Mouse (Mus musculus): ENCODE data around the gene Top3a. TPM values are rescaled to one million over a fixed set of nuclear protein-coding genes. Genes with fewer than 3 reads are reported as not detected.

The Top3a gene
- polyA plus RNA-seq, 1 experiment from 2014 or later: 3.2 TPM

DNA sequence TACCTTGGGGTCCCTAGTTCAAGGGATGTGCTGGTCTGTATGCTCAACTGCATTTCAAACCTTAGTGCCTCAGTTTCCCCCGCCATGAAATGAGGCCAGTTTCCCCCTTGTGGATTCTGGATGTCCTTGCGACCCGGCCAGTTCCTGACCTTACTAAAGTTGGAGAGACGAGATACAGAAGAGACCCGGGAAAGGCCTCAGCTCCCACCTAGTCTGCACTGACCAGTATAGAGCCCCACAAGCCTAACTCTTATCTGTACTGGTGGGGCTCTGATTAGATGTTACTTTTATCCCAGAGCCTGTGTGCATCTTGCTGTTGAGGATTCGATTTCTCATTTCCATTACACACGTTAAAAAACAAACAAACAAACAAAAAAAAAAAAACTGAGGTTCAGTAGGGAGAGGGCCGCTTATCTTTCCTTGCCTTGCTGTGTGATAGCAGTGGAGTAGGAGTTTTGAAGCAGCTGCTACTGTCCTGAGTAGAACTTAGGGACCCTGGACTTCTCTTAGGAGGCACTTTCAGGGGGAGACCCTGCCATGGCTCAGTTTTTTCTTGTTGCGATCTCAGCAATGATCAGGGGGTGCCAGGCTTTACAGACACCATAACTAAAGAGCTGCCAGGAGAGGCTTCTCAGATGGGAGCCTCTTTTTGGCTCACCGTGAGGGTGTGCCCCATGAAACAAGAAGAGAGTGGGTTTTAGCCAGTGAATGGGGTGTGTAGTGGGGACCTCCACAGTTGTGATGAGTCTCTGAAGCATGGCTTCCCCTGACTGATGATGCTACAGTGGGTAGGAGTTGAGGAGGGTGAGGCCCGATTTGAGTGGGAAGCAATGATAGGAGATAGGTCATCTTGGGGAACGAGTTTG is 76.6 kb downstream of the Top3a start:
- H3K4me1 ChIP-seq (ENCODE audit: insufficient read depth): peaks cover 22% of the 10 kb centered on the region
- no peaks in the 10 kb centered on the region for H3K27me3 ChIP-seq (ENCODE audit: insufficient read depth, low read length)
- H3K36me3 ChIP-seq (replicated peaks; ENCODE audit: insufficient read depth, low read length): no peaks in the 10 kb centered on the region
- peak overlapping the region; percentile 76 for H3K4me2 ChIP-seq (ENCODE audit: low read depth, low read length)
- DNase-seq (peak; percentile 13), ATAC-seq (no peak)
- H3K9me3 ChIP-seq (ENCODE audit: low read length): no peaks in the 10 kb centered on the region
- peak overlapping the region; percentile 86 for H3K4me3 ChIP-seq (ENCODE audit: low read depth, low read length)
- H3K27ac ChIP-seq (ENCODE audit: low read depth): peak overlapping the region; percentile 67
- 28% methylated on average over 12 of the region's 12 CpGs for WGBS (ENCODE audit: insufficient replicate concordance)
- TF ChIP-seq EP300 (IDR thresholded peaks at IDR 0.05; ENCODE audit: low read depth) (no peak), CTCF (IDR thresholded peaks at IDR 0.05; ENCODE audit: low read depth) (no peak)
- peak overlapping the region; percentile 84 for H3K9ac ChIP-seq (replicated peaks)

- WGBS (ENCODE audit: insufficient replicate concordance): under 1% methylated on average over 46 of the region's 73 CpGs
- ATAC-seq (peak; percentile 94), DNase-seq (peak; percentile 96)
- Histone ChIP-seq H3K27me3 (ENCODE audit: insufficient read depth, low read length) (no peaks in the 10 kb centered on the region), H3K4me3 (ENCODE audit: low read depth, low read length) (peak within 1 kb of the TSS; percentile 86), H3K36me3 (replicated peaks; ENCODE audit: insufficient read depth, low read length) (no peaks in the 10 kb centered on the region), H3K4me2 (ENCODE audit: low read depth, low read length) (peak within 1 kb of the TSS; percentile 76), H3K4me1 (ENCODE audit: insufficient read depth) (peaks cover 22% of the 10 kb centered on the region), H3K9ac (replicated peaks) (peak within 1 kb of the TSS; percentile 84), H3K27ac (ENCODE audit: low read depth) (peak within 1 kb of the TSS; percentile 67), H3K9me3 (ENCODE audit: low read length) (no peaks in the 10 kb centered on the region)
- TF ChIP-seq CTCF (IDR thresholded peaks at IDR 0.05; ENCODE audit: low read depth) (no peak), EP300 (IDR thresholded peaks at IDR 0.05; ENCODE audit: low read depth) (no peak)
Measured at GRCm38 (mm10) chr11:60699524-60700075, 77.6 kb downstream of the Top3a start, which contains the start of gene Llgl1. Gene Llgl1, plus strand, starts transcription at chr11:60699723.

DNA sequence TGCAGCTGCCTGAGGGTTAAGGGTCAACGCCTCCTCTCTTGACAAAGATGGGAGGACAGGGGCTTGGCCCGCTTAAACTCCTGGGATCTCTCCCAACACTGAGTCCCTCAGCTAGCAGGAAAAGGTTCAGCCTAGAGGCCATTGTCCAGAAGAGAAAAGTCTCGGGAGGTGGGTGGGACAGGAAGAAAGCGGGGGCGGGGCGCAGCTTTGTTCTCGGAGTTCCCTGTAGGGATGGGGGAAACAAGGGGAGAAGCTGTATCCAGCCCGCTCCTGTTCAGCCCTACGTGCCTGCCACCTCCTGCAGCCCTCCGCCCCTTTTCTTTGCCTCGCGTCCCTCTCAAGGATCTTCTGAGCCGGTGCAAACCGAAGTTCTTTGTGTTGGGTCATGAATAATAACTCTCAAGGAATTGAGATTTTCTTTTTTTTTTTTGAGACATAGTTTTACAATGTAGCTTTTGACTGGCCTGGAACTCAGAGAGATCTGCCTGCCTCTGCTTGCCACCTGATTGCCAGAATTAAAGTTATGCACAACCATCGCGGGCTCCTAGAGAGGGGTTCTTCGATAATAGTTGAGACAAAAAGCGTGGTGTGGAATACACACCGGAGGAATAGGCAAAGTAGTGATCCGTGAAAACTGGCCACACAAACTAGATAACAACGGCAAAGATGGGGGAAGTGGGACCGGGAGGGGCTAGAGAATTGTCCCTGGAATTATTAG is 78.2 kb downstream of the Top3a start:
- peak overlapping the region; percentile 84 for H3K9ac ChIP-seq (replicated peaks)
- peak overlapping the region; percentile 76 for H3K4me2 ChIP-seq (ENCODE audit: low read depth, low read length)
- no peaks in the 10 kb centered on the region for H3K9me3 ChIP-seq (ENCODE audit: low read length)
- peak overlapping the region; percentile 67 for H3K27ac ChIP-seq (ENCODE audit: low read depth)
- WGBS (ENCODE audit: insufficient replicate concordance): 4% methylated on average over 22 of the region's 22 CpGs
- ATAC-seq: peak; percentile 5; the same call in 1 of the 2 replicates
- TF ChIP-seq CTCF (IDR thresholded peaks at IDR 0.05; ENCODE audit: low read depth): no peak
- TF ChIP-seq EP300 (IDR thresholded peaks at IDR 0.05; ENCODE audit: low read depth): no peak
- H3K4me3 ChIP-seq (ENCODE audit: low read depth, low read length): peak overlapping the region; percentile 86
- peaks cover 22% of the 10 kb centered on the region for H3K4me1 ChIP-seq (ENCODE audit: insufficient read depth)
- H3K36me3 ChIP-seq (replicated peaks; ENCODE audit: insufficient read depth, low read length): no peaks in the 10 kb centered on the region
- no peaks in the 10 kb centered on the region for H3K27me3 ChIP-seq (ENCODE audit: insufficient read depth, low read length)
- peak; percentile 59 for DNase-seq

GRCm38 (mm10) chr11:60697561-60697960 is 79.6 kb downstream of the Top3a start:
- no peak overlapping the region for H3K4me3 ChIP-seq (ENCODE audit: low read depth, low read length)
- DNase-seq: no peak
- WGBS (ENCODE audit: insufficient replicate concordance): 72% methylated on average over 2 of the region's 2 CpGs

DNA sequence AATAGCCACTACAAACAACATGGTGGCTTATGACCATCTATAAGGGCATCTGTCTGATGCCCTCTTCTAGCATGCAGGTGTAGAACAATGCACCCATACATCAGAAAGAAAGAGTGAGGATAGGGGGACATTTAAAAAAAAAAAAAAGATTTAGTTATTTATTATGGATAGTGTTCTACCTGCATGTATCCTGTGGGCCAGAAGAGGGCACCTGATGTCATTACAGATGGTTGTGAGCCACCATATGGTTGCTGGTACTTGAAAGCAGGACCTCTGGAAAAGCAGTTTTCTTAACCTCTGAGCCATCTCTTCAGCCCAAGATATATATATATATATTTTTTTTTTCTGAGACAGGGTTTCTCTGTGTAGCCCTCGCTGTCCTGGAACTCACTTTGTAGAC is 81.0 kb downstream of the Top3a start:
- H3K4me1 ChIP-seq (ENCODE audit: insufficient read depth): peaks cover 21% of the 10 kb centered on the region
- no peak for ATAC-seq
- H3K4me2 ChIP-seq (ENCODE audit: low read depth, low read length): no peak overlapping the region
- H3K4me3 ChIP-seq (ENCODE audit: low read depth, low read length): no peak overlapping the region
- no peaks in the 10 kb centered on the region for H3K27me3 ChIP-seq (ENCODE audit: insufficient read depth, low read length)
- no peak overlapping the region for H3K9ac ChIP-seq (replicated peaks)
- 72% methylated on average over 1 of the region's 1 CpGs for WGBS (ENCODE audit: insufficient replicate concordance)
- H3K9me3 ChIP-seq (ENCODE audit: low read length): no peaks in the 10 kb centered on the region
- no peaks in the 10 kb centered on the region for H3K36me3 ChIP-seq (replicated peaks; ENCODE audit: insufficient read depth, low read length)
- TF ChIP-seq CTCF (IDR thresholded peaks at IDR 0.05; ENCODE audit: low read depth): peak; percentile 31
- no peak for TF ChIP-seq EP300 (IDR thresholded peaks at IDR 0.05; ENCODE audit: low read depth)
- no peak for DNase-seq
- H3K27ac ChIP-seq (ENCODE audit: low read depth): no peak overlapping the region

More at GRCm38 (mm10) chr11:60697561-60697960, 79.6 kb downstream of the Top3a start:
- TF ChIP-seq EP300 (IDR thresholded peaks at IDR 0.05; ENCODE audit: low read depth) (no peak), CTCF (IDR thresholded peaks at IDR 0.05; ENCODE audit: low read depth) (peak; percentile 63)
- Histone ChIP-seq H3K9me3 (ENCODE audit: low read length) (no peaks in the 10 kb centered on the region), H3K27ac (ENCODE audit: low read depth) (no peak overlapping the region), H3K27me3 (ENCODE audit: insufficient read depth, low read length) (no peaks in the 10 kb centered on the region), H3K36me3 (replicated peaks; ENCODE audit: insufficient read depth, low read length) (no peaks in the 10 kb centered on the region), H3K4me2 (ENCODE audit: low read depth, low read length) (no peak overlapping the region), H3K4me1 (ENCODE audit: insufficient read depth) (peaks cover 22% of the 10 kb centered on the region), H3K9ac (replicated peaks) (no peak overlapping the region)
- ATAC-seq: no peak

Small RNAs within 50 kb of the gene (microRNA-seq; reads per million reads assigned to microRNA genes)
- gene Mir5100: 7.3 reads per million, percentile 14 among the genes with 10 or more reads in this experiment

Other genes with a start within 250 kb of the Top3a start
- gene Alkbh5, start 241.0 kb downstream of the Top3a start, polyA plus RNA-seq (2015; fragmentation: Nextera tagmentation; extraction: Ambion mirVana): 16.7 and 19.1 TPM in 2 replicates
- 4.2 and 4.6 TPM in 2 replicates for gene Llgl1, start 77.6 kb downstream of the Top3a start, polyA plus RNA-seq (2015; fragmentation: Nextera tagmentation; extraction: Ambion mirVana)
- gene Flii, start 50.1 kb downstream of the Top3a start, polyA plus RNA-seq (2015; fragmentation: Nextera tagmentation; extraction: Ambion mirVana): 23.3 and 23.4 TPM in 2 replicates
- 4.5 and 4.9 TPM in 2 replicates for gene Mief2, start 49.0 kb downstream of the Top3a start, polyA plus RNA-seq (2015; fragmentation: Nextera tagmentation; extraction: Ambion mirVana)
- gene Smcr8, start 159 bp upstream of the Top3a start, polyA plus RNA-seq (2015; fragmentation: Nextera tagmentation; extraction: Ambion mirVana): 1.9 and 2.0 TPM in 2 replicates
- 100 and 103 TPM in 2 replicates for gene Shmt1, start 34.4 kb upstream of the Top3a start, polyA plus RNA-seq (2015; fragmentation: Nextera tagmentation; extraction: Ambion mirVana)
- 16.4 TPM in 2 replicates for gene Dhrs7b, start 53.3 kb upstream of the Top3a start, polyA plus RNA-seq (2015; fragmentation: Nextera tagmentation; extraction: Ambion mirVana)
- gene Tmem11, start 101.9 kb upstream of the Top3a start, polyA plus RNA-seq (2015; fragmentation: Nextera tagmentation; extraction: Ambion mirVana): 26.7 and 28.8 TPM in 2 replicates
- gene Natd1, start 137.4 kb upstream of the Top3a start, polyA plus RNA-seq (2015; fragmentation: Nextera tagmentation; extraction: Ambion mirVana): 6.0 and 6.2 TPM in 2 replicates
- gene Map2k3, start 154.7 kb upstream of the Top3a start, polyA plus RNA-seq (2015; fragmentation: Nextera tagmentation; extraction: Ambion mirVana): 61.7 and 66.5 TPM in 2 replicates
- 0.18 TPM in 1 of 2 replicates, not detected in the other for gene Kcnj12, start 245.2 kb upstream of the Top3a start, polyA plus RNA-seq (2015; fragmentation: Nextera tagmentation; extraction: Ambion mirVana)